8 mouse cellular contexts compared by ENCODE assay signal in the genomic region with DNA sequence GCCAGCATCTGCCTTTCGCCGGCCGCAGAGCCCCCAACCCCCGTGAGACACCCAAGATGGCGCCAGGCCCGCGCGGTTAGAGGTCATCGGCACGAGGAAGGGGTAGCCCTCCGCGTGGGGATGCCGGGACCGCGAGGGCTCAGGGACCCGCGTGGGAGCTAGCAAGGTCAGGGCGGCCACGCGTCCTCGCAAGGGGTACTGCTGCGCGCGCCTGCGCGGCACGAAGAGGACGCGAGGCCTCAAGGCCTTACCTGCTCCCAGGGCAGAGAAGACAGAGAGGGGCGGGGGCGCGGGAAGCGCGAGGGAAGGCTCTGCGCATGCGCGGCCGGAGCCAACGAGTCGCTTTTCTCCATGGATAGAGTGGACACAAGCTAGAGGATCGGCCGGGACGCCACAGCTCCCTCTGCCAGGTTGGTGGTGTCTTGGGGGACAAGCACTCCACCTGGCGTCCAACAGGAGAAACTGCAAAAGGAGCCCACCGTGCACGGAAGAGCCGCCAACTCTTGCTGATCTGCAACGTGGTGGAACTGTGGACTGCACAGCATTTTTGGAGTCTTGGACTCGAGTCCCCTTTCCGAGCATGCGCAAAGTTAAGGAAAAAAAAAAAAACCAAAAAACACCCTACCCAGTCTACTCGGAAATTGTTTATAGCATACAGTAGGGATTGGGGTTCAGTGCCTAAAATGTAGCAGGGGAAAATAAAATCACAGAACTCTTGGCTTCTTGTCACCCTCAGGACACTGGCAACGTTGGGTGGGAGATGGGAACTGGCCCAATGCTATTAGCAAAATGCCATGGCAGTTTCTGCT. TPM values are rescaled to one million over a fixed set of nuclear protein-coding genes. Genes with fewer than 3 reads are reported as not detected.
DNase-seq lines count a peak whose midpoint lies in the region; ATAC-seq and TF ChIP-seq lines count a peak whose summit lies in the region.

No protein-coding gene starts in this region.

- H3K9ac ChIP-seq in forebrain, embryonic 15.5 days (replicated peaks): peak overlapping the region; percentile 96
- H3K9ac ChIP-seq in lung, embryonic 14.5 days: peak overlapping the region; percentile 96

- peak; percentile 82 for TF ChIP-seq POLR2A in olfactory bulb, adult 2 months (IDR thresholded peaks at IDR 0.05; ENCODE audit: insufficient read depth, low read depth, low read length)
- peak; percentile 95 for TF ChIP-seq POLR2A in thymus, adult 2 months (IDR thresholded peaks at IDR 0.05; ENCODE audit: control insufficient read depth, extremely low read depth, insufficient read depth, low read length, poor library complexity)

- H3K36me3 ChIP-seq in forebrain, embryonic 15.5 days: peaks cover 10% of the 10 kb centered on the region; the same call in 1 of the 2 replicates
- H3K36me3 ChIP-seq in lung, embryonic 14.5 days (ENCODE audit: insufficient read depth): peaks cover 34% of the 10 kb centered on the region
- H3K36me3 ChIP-seq in thymus, adult 2 months (ENCODE audit: control insufficient read depth, insufficient read depth, low read length): peaks cover 9% of the 10 kb centered on the region

- peak; percentile 93 for ATAC-seq in forebrain, embryonic 15.5 days (replicated peaks)
- ATAC-seq in lung, embryonic 14.5 days (ENCODE audit: insufficient read depth): peak; percentile 92

- H3K27ac ChIP-seq in forebrain, embryonic 15.5 days (replicated peaks): peak overlapping the region; percentile 98
- H3K27ac ChIP-seq in layer of hippocampus, adult 2 months: peak overlapping the region; percentile 100
- H3K27ac ChIP-seq in lung, embryonic 14.5 days (ENCODE audit: low read depth): peak overlapping the region; percentile 100
- peak overlapping the region; percentile 98 for H3K27ac ChIP-seq in olfactory bulb, adult 2 months (ENCODE audit: insufficient read depth, low read depth, low read length)
- H3K27ac ChIP-seq in thymus, adult 2 months (ENCODE audit: control insufficient read depth, insufficient read depth, low read length): peak overlapping the region; percentile 3; the same call in 1 of the 2 replicates

- H3K27me3 ChIP-seq in forebrain, embryonic 15.5 days: no peaks in the 10 kb centered on the region
- H3K27me3 ChIP-seq in lung, embryonic 14.5 days (ENCODE audit: insufficient read depth, low read length): no peaks in the 10 kb centered on the region
- peaks cover 12% of the 10 kb centered on the region for H3K27me3 ChIP-seq in thymus, adult 2 months (ENCODE audit: control insufficient read depth, insufficient read depth, low read length)

- intact Hi-C loops in heart, postnatal 36 days (cut with DNase I): loop anchor here (1.0 to 5.0 kb wide), 3 partner anchors 46 to 199 kb away; a partner anchor contains a TSS

- peaks cover 40% of the 10 kb centered on the region for H3K4me1 ChIP-seq in forebrain, embryonic 15.5 days
- peaks cover 17% of the 10 kb centered on the region for H3K4me1 ChIP-seq in lung, embryonic 14.5 days (ENCODE audit: insufficient read depth)
- peaks cover 12% of the 10 kb centered on the region for H3K4me1 ChIP-seq in olfactory bulb, adult 2 months (ENCODE audit: control insufficient read depth, insufficient read depth, low read length)
- H3K4me1 ChIP-seq in thymus, adult 2 months (replicated peaks; ENCODE audit: control insufficient read depth, insufficient read depth, low read length): peaks cover 15% of the 10 kb centered on the region

- TF ChIP-seq CTCF in layer of hippocampus, adult 2 months (conservative IDR thresholded peaks at IDR 0.05): peak; percentile 97
- peak; percentile 97 for TF ChIP-seq CTCF in lung, embryonic 14.5 days (IDR thresholded peaks at IDR 0.05; ENCODE audit: low read depth)
- TF ChIP-seq CTCF in olfactory bulb, adult 2 months (IDR thresholded peaks at IDR 0.05; ENCODE audit: insufficient read depth, low read depth, low read length): peak; percentile 100
- TF ChIP-seq CTCF in thymus, adult 2 months (IDR thresholded peaks at IDR 0.05; ENCODE audit: borderline replicate concordance, control insufficient read depth, extremely low read depth, insufficient read depth, low read length, poor library complexity): peak; percentile 97

- peak overlapping the region; percentile 73 for H3K4me2 ChIP-seq in forebrain, embryonic 15.5 days (replicated peaks)
- H3K4me2 ChIP-seq in lung, embryonic 14.5 days: peak overlapping the region; percentile 63

- WGBS in forebrain, embryonic 15.5 days: under 1% methylated on average over 53 of the region's 53 CpGs
- WGBS in lung, embryonic 14.5 days: under 1% methylated on average over 53 of the region's 53 CpGs
- WGBS in olfactory bulb, adult 2 months: under 1% methylated on average over 53 of the region's 53 CpGs
- WGBS in thymus, adult 2 months: under 1% methylated on average over 53 of the region's 53 CpGs

- DNase-seq in ES-CJ7 (ENCODE audit: low read depth, low spot score): peak; percentile 99
- peak; percentile 99 for DNase-seq in cerebellum, adult 11 months
- DNase-seq in heart, postnatal 36 days: peak; percentile 94 to 97
- peak; percentile 97 to 98 for DNase-seq in layer of hippocampus, adult 2 months (ENCODE audit: low spot score in 2 of 2)
- peak; percentile 99 for DNase-seq in lung, embryonic 14.5 days
- peak; percentile 95 for DNase-seq in thymus, adult 2 months

- no peaks in the 10 kb centered on the region for H3K9me3 ChIP-seq in forebrain, embryonic 15.5 days
- no peaks in the 10 kb centered on the region for H3K9me3 ChIP-seq in lung, embryonic 14.5 days (ENCODE audit: low read depth, low read length)

- peak overlapping the region; percentile 75 for H3K4me3 ChIP-seq in forebrain, embryonic 15.5 days
- H3K4me3 ChIP-seq in layer of hippocampus, adult 2 months: peak overlapping the region; percentile 94
- H3K4me3 ChIP-seq in lung, embryonic 14.5 days (ENCODE audit: low read depth, low read length): peak overlapping the region; percentile 77
- H3K4me3 ChIP-seq in olfactory bulb, adult 2 months (ENCODE audit: insufficient read depth, low read depth, low read length): peak overlapping the region; percentile 88
- H3K4me3 ChIP-seq in thymus, adult 2 months (ENCODE audit: control insufficient read depth, insufficient read depth, low read length): peak overlapping the region; percentile 80

RNA-seq across cellular contexts. Expression of a gene that starts 1.2 kb away (rescaled TPM):
- 56.8 and 62.4 TPM in 2 replicates for polyA plus RNA-seq in forebrain, embryonic 15.5 days (2015; fragmentation: Nextera tagmentation; extraction: Ambion mirVana)
- total RNA-seq in heart, postnatal 36 days (2021): 10 to 100 TPM; 42.5 to 46.1 TPM
- total RNA-seq in layer of hippocampus, adult 2 months (2021): 10 to 100 TPM; 11.0 to 11.5 TPM
- 94.8 and 97.4 TPM in 2 replicates for polyA plus RNA-seq in lung, embryonic 14.5 days (2014; fragmentation: Nextera tagmentation; extraction: Ambion mirVana)
- polyA plus RNA-seq in olfactory bulb, adult 2 months (2012; ENCODE audit: insufficient read depth, insufficient read length, low replicate concordance, missing spikeins): not detected in 2 replicates
- 378 and 434 TPM in 2 replicates for polyA plus RNA-seq in thymus, adult 2 months (2012; rRNA removed)

RNA-seq across cellular contexts. Expression of a gene that starts 45.7 kb away (rescaled TPM):
- 24.6 and 25.1 TPM in 2 replicates for polyA plus RNA-seq in forebrain, embryonic 15.5 days (2015; fragmentation: Nextera tagmentation; extraction: Ambion mirVana)
- total RNA-seq in heart, postnatal 36 days (2021): 10 to 100 TPM; 52.3 to 56.5 TPM
- total RNA-seq in layer of hippocampus, adult 2 months (2021): 10 to 100 TPM; 45.5 to 46.4 TPM
- polyA plus RNA-seq in lung, embryonic 14.5 days (2014; fragmentation: Nextera tagmentation; extraction: Ambion mirVana): 43.5 and 44.3 TPM in 2 replicates
- polyA plus RNA-seq in olfactory bulb, adult 2 months (2012; ENCODE audit: insufficient read depth, insufficient read length, low replicate concordance, missing spikeins): not detected in 2 replicates
- polyA plus RNA-seq in thymus, adult 2 months (2012; rRNA removed): 129 and 140 TPM in 2 replicates

RNA-seq across cellular contexts. Expression of a gene that starts 46.1 kb away (rescaled TPM):
- polyA plus RNA-seq in forebrain, embryonic 15.5 days (2015; fragmentation: Nextera tagmentation; extraction: Ambion mirVana): not detected in 2 replicates
- 1 to 10 TPM in 1 of 2 experiments, under 1 TPM in 1; 0.94 to 1.1 TPM for total RNA-seq in heart, postnatal 36 days (2021)
- total RNA-seq in layer of hippocampus, adult 2 months (2021): not detected
- not detected in 2 replicates for polyA plus RNA-seq in lung, embryonic 14.5 days (2014; fragmentation: Nextera tagmentation; extraction: Ambion mirVana)
- polyA plus RNA-seq in olfactory bulb, adult 2 months (2012; ENCODE audit: insufficient read depth, insufficient read length, low replicate concordance, missing spikeins): not detected in 2 replicates
- not detected in 2 replicates for polyA plus RNA-seq in thymus, adult 2 months (2012; rRNA removed)

RNA-seq across cellular contexts. Expression of a gene that starts 51.0 kb away (rescaled TPM):
- 72.1 and 74.5 TPM in 2 replicates for polyA plus RNA-seq in forebrain, embryonic 15.5 days (2015; fragmentation: Nextera tagmentation; extraction: Ambion mirVana)
- 100 to 1,000 TPM; 111 to 137 TPM for total RNA-seq in heart, postnatal 36 days (2021)
- 10 to 100 TPM; 95.4 to 96.9 TPM for total RNA-seq in layer of hippocampus, adult 2 months (2021)
- 35.5 and 36.4 TPM in 2 replicates for polyA plus RNA-seq in lung, embryonic 14.5 days (2014; fragmentation: Nextera tagmentation; extraction: Ambion mirVana)
- not detected in 2 replicates for polyA plus RNA-seq in olfactory bulb, adult 2 months (2012; ENCODE audit: insufficient read depth, insufficient read length, low replicate concordance, missing spikeins)
- polyA plus RNA-seq in thymus, adult 2 months (2012; rRNA removed): 74.7 and 77.5 TPM in 2 replicates

Comparison
In these comparisons a context has a peak if more than half of its experiments do, and no peak if none do; other contexts are left out.
1. Peak in every context shown above with its lines: DNase-seq, ATAC-seq, H3K4me3 ChIP-seq and H3K27ac ChIP-seq.
2. H3K27ac ChIP-seq: peak in every context shown above with its lines; median percentile 100 in layer of hippocampus, adult 2 months; 100 in lung, embryonic 14.5 days; 98 in forebrain, embryonic 15.5 days; 98 in olfactory bulb, adult 2 months; 3 in thymus, adult 2 months.
3. RNA of a gene that starts 45.7 kb away (polyA plus RNA-seq): 129 to 140 TPM in thymus, adult 2 months, 43.5 to 44.3 TPM in lung, embryonic 14.5 days and 24.6 to 25.1 TPM in forebrain, embryonic 15.5 days; not detected in olfactory bulb, adult 2 months; every median in the first group is over 10 times any median in the second.